Mouse (Mus musculus) monocyte, adult 5-6 weeks (primary cell): Measurements from ENCODE around the gene Nfib. TPM values are rescaled to one million over a fixed set of nuclear protein-coding genes. Genes with fewer than 3 reads are reported as not detected.
"Not testable (repeated sequence)": the region's sequence is repeated elsewhere in the genome, so short reads cannot be mapped to it uniquely, and the experiment has no call there.

ENCODE experiments used
- ATAC-seq: fragments of 153-309, 156-312 bp; replicated peaks from 2 replicates; pipeline ENCODE4 v1.8.0; 2017; ENCODE audit warnings: mild to moderate bottlenecking; ENCODE audit not compliant: low TSS enrichment, insufficient number of reproducible peaks, severe bottlenecking, poor library complexity, low FRiP score
- total RNA-seq: library from RNA; stranded (forward); fragments of 200-1000, 200-491, 200-594 nt; gene quantifications from 3 replicates; pipeline ENCODE4 v1.2.3, GENCODE M21; 2017

The Nfib gene
- total RNA-seq, 1 experiment from 2014 or later: 0.29 TPM

GRCm38 (mm10) chr4:82271547-82271946 is 434.0 kb downstream of the Nfib start:
- ATAC-seq: no peak

GRCm38 (mm10) chr4:82267832-82268778 is 437.4 kb downstream of the Nfib start:
- ATAC-seq: no peak

GRCm38 (mm10) chr4:82266066-82266619 is 439.4 kb downstream of the Nfib start:
- no peak for ATAC-seq

GRCm38 (mm10) chr4:82258545-82258944 is 447.0 kb downstream of the Nfib start:
- not testable (repeated sequence) for ATAC-seq

- no peak for ATAC-seq
Observed at GRCm38 (mm10) chr4:82252054-82252453, 453.5 kb downstream of the Nfib start.

GRCm38 (mm10) chr4:82250355-82250659 is 455.2 kb downstream of the Nfib start:
- no peak for ATAC-seq

GRCm38 (mm10) chr4:82249518-82250354 is 455.8 kb downstream of the Nfib start:
- no peak for ATAC-seq

GRCm38 (mm10) chr4:82248961-82249360 is 456.6 kb downstream of the Nfib start:
- no peak for ATAC-seq

GRCm38 (mm10) chr4:82248031-82248430 is 457.5 kb downstream of the Nfib start:
- ATAC-seq: no peak

GRCm38 (mm10) chr4:82246290-82246689 is 459.3 kb downstream of the Nfib start:
- ATAC-seq: no peak

Other genes with a start within 250 kb of the Nfib start
- gene Zdhhc21, start 154.2 kb upstream of the Nfib start, total RNA-seq: 11.5 to 21.9 TPM (median 13.4 TPM) in 3 replicates
- gene Cer1, start 179.4 kb upstream of the Nfib start, total RNA-seq: not detected in 3 replicates